Mouse (Mus musculus): ENCODE measurements at regions not wholly inside any gene's neighbourhood (a gene's known extent, or its start where the extent isn't known, plus 50 kb on each side); places are given as distances from the start of the nearest gene placed in this dataset.

- DNase-seq, result no peak
These were observed 176.3 kb upstream of the Crim1 start for GRCm38 (mm10) chr17:78023507-78024355.

GRCm38 (mm10) chr17:78024356-78024723 lies 175.7 kb upstream of the Crim1 start:
- DNase-seq, result no peak

GRCm38 (mm10) chr17:78025294-78025693 lies 174.8 kb upstream of the Crim1 start:
- DNase-seq, result peak in 1 of 2 experiments; percentile 3

GRCm38 (mm10) chr17:78035648-78036047 lies 164.4 kb upstream of the Crim1 start:
- DNase-seq, result no peak

- DNase-seq, result no peak
These were observed 159.7 kb upstream of the Crim1 start for GRCm38 (mm10) chr17:78040338-78040737.

- DNase-seq, result no peak
These were observed 158.8 kb upstream of the Crim1 start for GRCm38 (mm10) chr17:78041204-78041603.

GRCm38 (mm10) chr17:78049766-78050165 lies 150.3 kb upstream of the Crim1 start:
- DNase-seq, result no peak

- DNase-seq, result no peak
These were observed 149.8 kb upstream of the Crim1 start for GRCm38 (mm10) chr17:78050203-78050602.

- no peak for DNase-seq
These were observed 124.2 kb upstream of the Crim1 start for GRCm38 (mm10) chr17:78075892-78076291.

- no peak for DNase-seq
These were observed 121.7 kb upstream of the Crim1 start for GRCm38 (mm10) chr17:78078381-78078780.

- no peak for DNase-seq
These were observed 115.6 kb upstream of the Crim1 start for GRCm38 (mm10) chr17:78084419-78084818.

GRCm38 (mm10) chr17:78086963-78087362 lies 113.1 kb upstream of the Crim1 start:
- DNase-seq, result no peak

- DNase-seq, result no peak
These were observed 102.3 kb upstream of the Crim1 start for GRCm38 (mm10) chr17:78097699-78098098.

GRCm38 (mm10) chr17:78108793-78109192 lies 91.3 kb upstream of the Crim1 start:
- DNase-seq, result peak in 1 of 2 experiments; percentile 21

GRCm38 (mm10) chr17:78109364-78110222 lies 90.5 kb upstream of the Crim1 start:
- DNase-seq, result no peak

- DNase-seq, result no peak
These were observed 67.9 kb upstream of the Crim1 start for GRCm38 (mm10) chr17:78132116-78132515.

- DNase-seq, result no peak
These were observed 62.1 kb upstream of the Crim1 start for GRCm38 (mm10) chr17:78137986-78138385.

- DNase-seq, result peak in 1 of 2 experiments; percentile 11
These were observed 59.4 kb upstream of the Crim1 start for GRCm38 (mm10) chr17:78140660-78141059.

GRCm38 (mm10) chr17:78141136-78141535 lies 58.9 kb upstream of the Crim1 start:
- DNase-seq, result no peak

GRCm38 (mm10) chr17:78142431-78142830 lies 57.6 kb upstream of the Crim1 start:
- no peak for DNase-seq

- DNase-seq, result peak; percentile 18 to 41
These were observed 54.7 kb upstream of the Crim1 start for GRCm38 (mm10) chr17:78145335-78145734.

All from cerebellum, postnatal 25 days (tissue).